Mouse (Mus musculus) heart, embryonic 16.5 days (tissue): ENCODE results near the gene Plxdc1. TPM values are rescaled to one million over a fixed set of nuclear protein-coding genes. Genes with fewer than 3 reads are reported as not detected.

Experiments used
- ATAC-seq: fragments of 200-750 bp; cut with Nextera tagmentation; replicated peaks from 2 replicates; pipeline ENCODE4 v1.8.0; 2017; ENCODE audit warnings: moderate number of reproducible peaks; ENCODE audit not compliant: insufficient read depth, low FRiP score; ENCODE audit errors: extremely low read depth
- H3K27ac ChIP-seq: fragments of 300-500 bp; sonication (generic); 2 replicates; pipeline ENCODE4 v1.5.1; 2014; ENCODE audit warnings: mild to moderate bottlenecking, low read length, control low read depth, moderate library complexity
- H3K27me3 ChIP-seq: fragments of 300-500 bp; sonication (generic); 2 replicates; pipeline ENCODE4 v1.6.1; 2014; ENCODE audit warnings: low read length, mixed read lengths; ENCODE audit not compliant: control insufficient read depth, insufficient read depth
- H3K36me3 ChIP-seq: fragments of 300-500 bp; sonication (generic); 2 replicates; pipeline ENCODE4 v1.6.1; 2014; ENCODE audit not compliant: control insufficient read depth, insufficient read depth
- H3K4me1 ChIP-seq: fragments of 300-500 bp; sonication (generic); 2 replicates; pipeline ENCODE4 v1.6.1; 2014; ENCODE audit warnings: low read length, mixed read lengths; ENCODE audit not compliant: control insufficient read depth, insufficient read depth
- H3K4me2 ChIP-seq: fragments of 300-500 bp; sonication (generic); 2 replicates; pipeline ENCODE4 v1.6.1; 2014; ENCODE audit warnings: low read depth, mild to moderate bottlenecking, control low read depth, low read length
- H3K4me3 ChIP-seq: fragments of 300-500 bp; sonication (generic); 2 replicates; pipeline ENCODE4 v1.5.1; 2014; ENCODE audit warnings: mild to moderate bottlenecking, control low read depth, low read length
- H3K9ac ChIP-seq: fragments of 300-500 bp; sonication (generic); 2 replicates; pipeline ENCODE4 v1.6.1; 2014; ENCODE audit warnings: low read length, control low read depth
- H3K9me3 ChIP-seq: fragments of 300-500 bp; sonication (generic); replicated peaks from 2 replicates; pipeline ENCODE4 v1.6.1; 2016; ENCODE audit warnings: low read length; ENCODE audit not compliant: control insufficient read depth
- whole genome bisulfite sequencing: fragments of 180-500 bp; shearing (Covaris S2); extraction: QIAGEN DNeasy Blood & Tissue Kit; methylation state at CpG from one replicate; pipeline ENCODE4 v1.1.7; 2014; 5-methylcytosine and 5-hydroxymethylcytosine counted together
- polyA plus RNA-seq: library from polyadenylated mRNA; unstranded; fragments of >200 nt; fragmentation: Nextera tagmentation; extraction: Ambion mirVana; gene quantifications from 2 replicates; pipeline ENCODE4 v1.2.1, GENCODE M21; 2015

Plxdc1 gene
- 1.8 and 2.6 TPM in 2 replicates for polyA plus RNA-seq

DNA sequence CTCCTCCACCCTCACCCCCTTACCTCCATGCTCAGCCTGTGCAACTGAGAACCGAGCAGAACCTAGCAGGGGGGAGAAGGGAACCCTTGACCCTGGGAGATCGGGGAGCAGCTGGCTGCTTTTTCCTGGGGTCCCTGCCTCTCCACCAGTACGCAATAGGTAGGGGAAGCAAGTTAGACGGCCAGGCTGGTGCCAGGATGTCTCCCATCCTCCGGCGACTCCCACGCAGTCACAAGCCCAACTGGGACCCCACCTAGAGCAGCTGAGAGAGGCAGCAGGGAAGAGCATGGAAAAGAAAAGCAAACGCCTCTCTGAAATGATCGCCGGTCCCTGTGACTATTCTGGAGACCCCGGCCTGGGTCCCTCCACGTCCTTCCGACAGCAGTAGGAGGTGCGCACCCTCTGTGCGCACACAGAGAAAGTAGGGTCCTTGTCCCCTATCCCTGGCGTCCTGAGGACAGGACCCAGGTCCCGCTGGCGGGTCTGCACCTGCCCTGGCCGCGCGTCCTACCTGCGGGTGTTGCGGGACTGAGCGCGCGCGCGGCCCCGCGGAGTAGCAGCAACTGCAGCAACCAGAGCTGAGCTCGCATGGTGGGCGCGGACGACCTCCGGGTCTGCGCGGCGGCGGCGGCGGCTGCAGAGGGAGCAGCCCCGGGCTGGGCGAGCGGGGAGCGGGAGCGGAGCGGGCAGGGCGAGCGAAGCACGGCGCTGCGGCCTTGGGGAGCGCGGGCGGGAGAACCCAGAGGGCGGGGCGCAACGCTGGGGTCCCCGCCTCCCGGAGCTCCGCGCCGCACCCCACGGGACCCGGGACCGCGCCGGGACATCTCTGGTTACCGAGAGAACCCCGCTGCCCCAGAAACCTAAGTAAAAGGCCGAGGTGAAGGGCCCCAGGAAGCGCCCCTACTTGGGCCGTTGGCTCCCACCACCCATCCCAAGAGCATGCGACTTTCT is at the start of gene Plxdc1:
TSS of gene Plxdc1 (minus strand) at position 718 of the 951 bp plus-strand sequence.
- H3K27ac ChIP-seq: no peak within 1 kb of the TSS
- peaks cover 19% of the 10 kb centered on the region for H3K27me3 ChIP-seq
- H3K4me2 ChIP-seq: peak within 1 kb of the TSS; percentile 74

DNA sequence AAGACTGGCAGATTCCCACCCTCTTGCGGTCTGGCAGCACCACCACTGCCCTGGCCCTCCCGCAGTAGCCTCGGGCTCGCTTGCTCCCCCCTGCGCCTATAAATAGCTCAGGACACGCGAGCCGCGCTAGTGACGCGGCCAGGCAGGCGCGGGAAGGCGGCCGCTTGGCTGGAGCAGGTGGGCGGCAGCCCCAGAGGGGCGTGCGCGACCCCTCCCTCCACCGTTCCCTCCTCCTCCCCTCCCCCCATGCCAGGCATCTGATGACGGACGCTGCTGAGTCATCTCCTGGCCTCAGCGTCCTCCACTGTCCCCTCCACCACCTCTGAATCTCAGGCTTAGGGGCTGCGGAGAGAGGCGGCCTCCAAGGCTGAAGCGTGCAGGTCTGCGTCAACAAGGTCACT is 49.7 kb upstream of the Plxdc1 start:
- Histone ChIP-seq H3K4me3 (peak overlapping the region; percentile 47), H3K27ac (no peak overlapping the region), H3K9me3 (no peaks in the 10 kb centered on the region), H3K4me2 (peak overlapping the region; percentile 73), H3K27me3 (peaks cover 8% of the 10 kb centered on the region; the same call in 1 of the 2 replicates), H3K36me3 (no peaks in the 10 kb centered on the region), H3K4me1 (peaks cover 13% of the 10 kb centered on the region), H3K9ac (peak overlapping the region; percentile 63)
- ATAC-seq: peak; percentile 79
- WGBS: under 1% methylated on average over 27 of the region's 27 CpGs

More for the DNA sequence above, at the start of gene Plxdc1:
- Histone ChIP-seq H3K4me1 (peaks cover 16% of the 10 kb centered on the region), H3K36me3 (no peaks in the 10 kb centered on the region), H3K9me3 (no peaks in the 10 kb centered on the region), H3K9ac (peak within 1 kb of the TSS; percentile 76), H3K4me3 (peak within 1 kb of the TSS; percentile 97)
- WGBS: 2% methylated on average over 68 of the region's 74 CpGs
- ATAC-seq: no peak

DNA sequence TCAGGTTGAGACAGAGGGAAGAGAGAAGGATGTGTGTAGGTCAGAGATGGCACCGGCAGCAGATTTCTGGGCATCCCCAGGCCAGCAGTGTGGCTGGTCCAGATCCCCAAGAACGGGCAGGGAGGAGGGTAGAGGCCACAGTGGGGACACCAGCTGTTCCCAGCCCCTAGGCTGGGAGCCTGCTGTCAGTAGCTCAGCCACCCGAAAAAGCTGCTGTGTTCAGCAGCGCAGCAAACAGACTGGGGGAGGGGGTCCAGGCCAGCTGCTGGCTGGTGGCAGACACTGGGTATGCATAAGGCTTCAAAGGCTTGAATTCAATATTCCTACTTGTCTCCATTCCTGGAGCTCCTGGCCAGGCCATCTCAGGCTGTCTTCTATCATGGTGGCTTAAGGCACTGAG is 48.6 kb upstream of the Plxdc1 start:
- H3K36me3 ChIP-seq: peaks cover 7% of the 10 kb centered on the region
- 52% methylated on average over 4 of the region's 4 CpGs for WGBS
- no peak overlapping the region for H3K4me3 ChIP-seq
- H3K4me1 ChIP-seq: peaks cover 13% of the 10 kb centered on the region
- ATAC-seq: no peak
- H3K27ac ChIP-seq: no peak overlapping the region
- H3K9me3 ChIP-seq: no peaks in the 10 kb centered on the region
- H3K4me2 ChIP-seq: no peak overlapping the region
- no peak overlapping the region for H3K9ac ChIP-seq
- H3K27me3 ChIP-seq: peaks cover 8% of the 10 kb centered on the region; the same call in 1 of the 2 replicates

DNA sequence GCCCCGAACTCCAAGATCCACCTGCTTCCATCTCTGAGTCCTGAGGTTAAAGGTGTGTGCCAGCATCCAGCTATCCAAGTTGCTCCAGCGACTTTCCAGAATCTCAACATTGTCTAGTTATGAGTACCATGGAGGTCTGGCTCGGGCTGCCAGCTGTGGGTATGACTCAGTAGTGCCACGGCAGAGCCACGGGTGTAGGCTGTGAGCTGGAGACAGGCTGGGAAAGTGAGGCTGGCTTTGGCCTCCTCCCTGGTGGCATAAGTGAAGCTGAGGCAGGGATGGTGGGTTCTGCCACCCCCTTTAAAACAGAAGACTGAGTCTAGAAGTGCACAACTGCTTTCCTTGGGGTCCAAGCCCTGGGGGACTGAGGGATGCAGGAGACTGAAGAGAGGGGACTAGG is 47.8 kb upstream of the Plxdc1 start:
- Histone ChIP-seq H3K27me3 (peaks cover 8% of the 10 kb centered on the region; the same call in 1 of the 2 replicates), H3K9ac (no peak overlapping the region), H3K27ac (no peak overlapping the region), H3K4me3 (no peak overlapping the region), H3K4me2 (no peak overlapping the region), H3K36me3 (peaks cover 15% of the 10 kb centered on the region), H3K9me3 (no peaks in the 10 kb centered on the region), H3K4me1 (peaks cover 13% of the 10 kb centered on the region)
- no peak for ATAC-seq
- WGBS: 79% methylated on average over 5 of the region's 5 CpGs

DNA sequence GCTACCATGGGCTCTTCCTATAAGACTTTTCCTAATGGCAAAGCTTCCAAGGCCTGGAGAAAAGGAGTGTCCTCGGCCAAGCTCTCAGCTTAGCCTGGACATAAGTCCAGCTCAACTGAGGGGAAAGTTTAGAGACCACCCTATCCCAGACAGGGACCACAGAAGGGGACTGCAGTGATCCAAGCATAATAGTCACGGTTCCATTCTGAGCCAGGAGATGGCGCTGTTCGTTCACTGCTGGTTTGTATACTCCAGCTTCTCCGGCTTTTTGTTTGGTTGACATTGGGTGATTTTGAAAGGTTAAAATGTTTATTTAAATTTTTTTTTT is 45.2 kb upstream of the Plxdc1 start:
- no peak overlapping the region for H3K9ac ChIP-seq
- H3K27ac ChIP-seq: no peak overlapping the region
- H3K27me3 ChIP-seq: no peaks in the 10 kb centered on the region
- H3K9me3 ChIP-seq: no peaks in the 10 kb centered on the region
- no peak for ATAC-seq
- H3K36me3 ChIP-seq: peaks cover 23% of the 10 kb centered on the region
- H3K4me1 ChIP-seq: peaks cover 15% of the 10 kb centered on the region
- WGBS: 6% methylated on average over 5 of the region's 5 CpGs
- H3K4me2 ChIP-seq: no peak overlapping the region
- no peak overlapping the region for H3K4me3 ChIP-seq

DNA sequence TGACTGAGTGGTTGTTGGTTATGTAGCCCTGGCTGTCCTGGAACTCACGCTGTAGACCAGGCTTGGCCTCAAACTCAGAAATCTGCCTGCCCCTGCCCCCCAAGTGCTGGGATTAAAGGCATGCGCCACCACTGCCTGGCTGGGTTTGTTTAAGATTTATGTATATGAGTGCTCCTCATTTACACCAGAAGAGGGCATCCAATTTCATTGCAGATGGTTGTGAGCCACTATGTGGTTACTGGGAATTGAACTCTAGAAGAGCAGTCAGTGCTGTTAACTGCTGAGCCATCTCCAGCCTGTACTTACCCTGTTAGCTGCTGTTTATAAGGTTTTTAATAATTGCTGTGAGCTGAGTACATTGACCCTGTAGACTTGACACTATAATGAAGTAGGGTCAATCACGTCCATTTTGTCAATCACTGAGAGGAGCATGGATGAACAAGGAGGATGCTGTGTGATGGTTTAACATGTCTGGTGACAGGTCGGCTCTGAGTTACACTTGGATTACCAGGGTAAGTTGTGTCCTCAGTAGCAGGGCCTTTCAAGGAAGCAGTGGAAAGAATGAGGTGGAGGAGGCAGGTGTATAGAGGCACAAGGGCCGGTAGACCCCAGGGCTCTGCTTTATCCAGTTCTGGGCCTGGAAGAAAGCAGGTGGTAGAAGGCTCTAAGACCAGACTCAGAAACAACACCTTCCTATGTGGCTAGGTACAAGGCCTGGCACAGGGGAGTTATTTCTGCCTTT is 44.6 kb upstream of the Plxdc1 start:
- Histone ChIP-seq H3K27ac (no peak overlapping the region), H3K4me3 (no peak overlapping the region), H3K4me2 (no peak overlapping the region), H3K36me3 (peaks cover 23% of the 10 kb centered on the region), H3K27me3 (no peaks in the 10 kb centered on the region), H3K9ac (no peak overlapping the region), H3K9me3 (no peaks in the 10 kb centered on the region), H3K4me1 (peaks cover 14% of the 10 kb centered on the region)
- 59% methylated on average over 5 of the region's 5 CpGs for WGBS
- ATAC-seq: no peak

DNA sequence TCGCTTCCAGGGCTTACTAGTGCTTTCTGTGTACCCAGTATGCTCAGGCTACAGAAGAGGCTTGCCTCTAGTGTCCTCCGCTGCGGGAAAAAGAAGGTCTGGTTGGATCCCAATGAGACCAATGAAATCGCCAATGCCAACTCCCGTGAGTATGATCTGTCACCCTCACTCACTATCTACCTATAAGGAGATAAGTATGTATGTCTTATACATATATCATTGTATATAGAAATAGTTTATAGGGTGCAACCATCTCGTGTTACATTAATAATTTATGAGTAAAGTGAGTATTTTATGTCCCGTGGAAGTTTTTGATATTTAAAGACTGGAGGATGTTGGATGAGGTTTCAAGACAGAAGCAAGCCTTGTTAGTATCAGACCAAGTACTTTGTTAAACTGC is 41.5 kb upstream of the Plxdc1 start:
- H3K4me2 ChIP-seq: peak overlapping the region; percentile 81
- peaks cover 23% of the 10 kb centered on the region for H3K36me3 ChIP-seq
- peak overlapping the region; percentile 95 for H3K9ac ChIP-seq
- no peak overlapping the region for H3K27ac ChIP-seq
- peak overlapping the region; percentile 69 for H3K4me3 ChIP-seq
- no peak for ATAC-seq
- H3K27me3 ChIP-seq: no peaks in the 10 kb centered on the region
- no peaks in the 10 kb centered on the region for H3K9me3 ChIP-seq
- H3K4me1 ChIP-seq: peaks cover 15% of the 10 kb centered on the region
- 17% methylated on average over 7 of the region's 7 CpGs for WGBS

DNA sequence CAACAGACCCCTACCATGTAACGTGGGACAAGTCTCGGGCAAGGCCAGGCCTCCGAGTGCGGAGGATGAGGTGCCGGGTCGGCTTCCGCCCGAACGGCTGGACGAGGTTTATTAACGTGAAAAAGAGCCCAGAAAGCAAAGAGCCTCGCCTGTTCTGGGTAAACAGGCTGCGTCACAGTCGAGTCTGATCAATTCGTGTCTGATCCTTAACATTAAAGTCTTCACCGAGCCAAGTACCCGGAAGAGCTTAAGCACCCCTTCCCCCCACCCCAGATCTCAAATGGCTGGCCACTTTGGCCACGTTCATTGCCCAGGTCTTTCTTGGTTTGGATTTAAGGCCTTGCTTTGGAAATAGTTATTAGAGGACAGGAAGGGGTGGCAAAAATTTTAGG is 41.0 kb upstream of the Plxdc1 start:
- no peaks in the 10 kb centered on the region for H3K27me3 ChIP-seq
- H3K9ac ChIP-seq: peak overlapping the region; percentile 95
- WGBS: under 1% methylated on average over 18 of the region's 18 CpGs
- H3K9me3 ChIP-seq: no peaks in the 10 kb centered on the region
- peak overlapping the region; percentile 81 for H3K4me2 ChIP-seq
- peaks cover 15% of the 10 kb centered on the region for H3K4me1 ChIP-seq
- no peak for ATAC-seq
- H3K4me3 ChIP-seq: peak overlapping the region; percentile 69
- H3K36me3 ChIP-seq: peaks cover 23% of the 10 kb centered on the region
- H3K27ac ChIP-seq: peak overlapping the region; percentile 79
